Mouse (Mus musculus) spleen, adult 2 months (tissue): ENCODE results near the gene Mtif3. TPM values are rescaled to one million over a fixed set of nuclear protein-coding genes. Genes with fewer than 3 reads are reported as not detected.

ENCODE experiments used
- DNase-seq, 2 experiments: peaks; one replicate each; pipeline versions ENCODE4 v3.0.0 to v3.0.0-alpha.2; 2012 to 2021; ENCODE audit warnings: low spot score in 2 of 2, low read depth in 1 of 2
- H3K27ac ChIP-seq: fragments of 200-500 bp; 2 replicates; pipeline ENCODE4 v1.5.1; 2012; ENCODE audit warnings: low read length, inconsistent platforms; ENCODE audit not compliant: insufficient read depth
- H3K27me3 ChIP-seq: fragments of 200-500 bp; 2 replicates; pipeline ENCODE4 v1.6.1; 2012; ENCODE audit warnings: mild to moderate bottlenecking, moderate library complexity, low read length, inconsistent platforms; ENCODE audit not compliant: control insufficient read depth, insufficient read depth
- H3K36me3 ChIP-seq: fragments of 200-500 bp; 2 replicates; pipeline ENCODE4 v1.6.1; 2012; ENCODE audit warnings: mild to moderate bottlenecking, low read length, inconsistent platforms; ENCODE audit not compliant: control insufficient read depth, insufficient read depth
- H3K4me1 ChIP-seq: fragments of 200-500 bp; 2 replicates; pipeline ENCODE4 v1.6.1; 2011; ENCODE audit warnings: inconsistent platforms; ENCODE audit not compliant: control insufficient read depth, insufficient read depth, insufficient read length
- H3K4me3 ChIP-seq: fragments of 200-500 bp; 2 replicates; pipeline ENCODE4 v1.5.1; 2011; ENCODE audit warnings: mild to moderate bottlenecking, inconsistent platforms; ENCODE audit not compliant: insufficient read depth, insufficient read length; ENCODE audit errors: extremely low read depth
- CTCF ChIP-seq: fragments of 200-500 bp; IDR thresholded peaks from 2 replicates; pipeline ENCODE4 v1.5.1; 2011; ENCODE audit warnings: mild to moderate bottlenecking, inconsistent platforms; ENCODE audit not compliant: insufficient read depth, insufficient read length, insufficient replicate concordance; ENCODE audit errors: extremely low read depth
- POLR2A ChIP-seq: fragments of 200-500 bp; IDR thresholded peaks from 2 replicates; pipeline ENCODE4 v1.6.1; 2011; ENCODE audit warnings: low read depth, low read length, inconsistent platforms
- WGBS: fragments of 180-500 bp; shearing (Covaris S2); methylation state at CpG from one replicate; pipeline ENCODE4 v1.1.7; 2018; 5-methylcytosine and 5-hydroxymethylcytosine counted together
- polyA plus RNA-seq: library from polyadenylated mRNA; depleted of rRNA; stranded (reverse); fragments of >200 nt; gene quantifications from 2 replicates; pipeline ENCODE4 v1.2.3, GENCODE M21; 2012

The Mtif3 gene
- polyA plus RNA-seq, 1 experiment = 6.7 TPM

DNA sequence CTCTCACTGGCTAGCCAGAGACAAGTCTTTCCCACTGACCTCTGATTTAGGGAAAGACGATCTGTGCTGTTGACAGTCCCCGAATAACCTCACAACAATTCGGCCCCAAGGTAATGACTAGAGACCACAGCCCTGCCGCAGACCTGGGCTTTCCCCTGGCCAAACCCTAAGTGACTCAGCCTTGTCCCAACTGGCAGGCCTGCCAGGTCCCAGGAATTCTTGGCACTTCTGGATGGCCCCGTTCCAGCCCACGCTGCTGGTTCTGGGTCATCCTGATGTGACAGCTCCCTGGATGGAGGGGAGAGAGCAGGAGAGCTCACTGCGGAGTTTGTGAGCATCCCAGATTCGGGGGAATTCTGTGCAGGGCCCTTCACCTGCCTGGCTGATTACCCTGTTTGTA is 29.9 kb upstream of the Mtif3 start:
- no peaks in the 10 kb centered on the region for H3K27me3 ChIP-seq
- no peaks in the 10 kb centered on the region for H3K4me1 ChIP-seq
- WGBS = 68% methylated on average over 8 of the region's 8 CpGs
- DNase-seq = no peak
- no peak overlapping the region for H3K4me3 ChIP-seq
- H3K27ac ChIP-seq = no peak overlapping the region
- no peaks in the 10 kb centered on the region for H3K36me3 ChIP-seq
- no peak for TF ChIP-seq CTCF

DNA sequence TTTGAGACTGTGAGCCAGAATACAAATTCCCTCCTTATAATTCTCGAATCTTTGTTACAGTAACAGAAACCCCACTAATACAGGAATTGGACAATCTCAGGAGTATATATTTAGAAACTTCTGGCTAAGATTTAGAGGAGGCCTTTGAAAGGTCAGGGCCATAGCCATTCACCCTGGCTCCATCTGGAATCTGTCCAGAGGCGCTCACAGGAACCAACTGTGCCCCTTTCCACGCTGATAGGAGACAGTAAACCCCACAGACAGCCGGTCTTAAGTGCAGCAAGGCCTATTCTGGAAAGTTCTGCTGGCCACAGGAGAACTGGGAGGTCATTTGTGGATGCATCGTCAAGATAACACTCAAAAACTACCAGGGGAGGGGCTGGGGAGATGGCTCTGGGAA is 25.5 kb upstream of the Mtif3 start:
- H3K27me3 ChIP-seq = no peaks in the 10 kb centered on the region
- WGBS = 62% methylated on average over 5 of the region's 5 CpGs
- no peak for TF ChIP-seq POLR2A
- no peak for TF ChIP-seq CTCF

DNA sequence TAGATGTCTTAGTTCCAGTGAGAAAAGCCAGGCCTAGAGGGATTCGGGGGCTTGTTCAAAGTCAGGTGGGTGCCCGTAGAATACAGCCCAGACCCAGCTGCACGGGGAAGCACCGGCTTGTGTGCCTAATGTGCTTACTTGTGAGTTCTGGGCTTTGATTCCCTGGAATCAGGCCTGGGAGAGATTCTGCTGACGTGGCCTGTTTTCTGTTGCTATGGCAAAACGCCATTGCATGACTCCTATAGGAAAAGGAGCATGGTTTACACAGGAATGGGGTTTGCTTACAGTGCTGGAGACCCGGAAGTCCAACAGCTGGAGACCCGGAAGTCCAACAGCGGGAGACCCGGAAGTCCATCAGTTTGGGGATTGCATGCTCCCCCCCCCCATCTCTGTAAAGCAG is 24.0 kb upstream of the Mtif3 start:
- no peak for DNase-seq

More for the DNA sequence above, 25.5 kb upstream of the Mtif3 start:
- DNase-seq = no peak
- H3K27ac ChIP-seq = no peak overlapping the region
- H3K4me1 ChIP-seq = no peaks in the 10 kb centered on the region
- H3K36me3 ChIP-seq = no peaks in the 10 kb centered on the region
- H3K4me3 ChIP-seq = no peak overlapping the region

DNA sequence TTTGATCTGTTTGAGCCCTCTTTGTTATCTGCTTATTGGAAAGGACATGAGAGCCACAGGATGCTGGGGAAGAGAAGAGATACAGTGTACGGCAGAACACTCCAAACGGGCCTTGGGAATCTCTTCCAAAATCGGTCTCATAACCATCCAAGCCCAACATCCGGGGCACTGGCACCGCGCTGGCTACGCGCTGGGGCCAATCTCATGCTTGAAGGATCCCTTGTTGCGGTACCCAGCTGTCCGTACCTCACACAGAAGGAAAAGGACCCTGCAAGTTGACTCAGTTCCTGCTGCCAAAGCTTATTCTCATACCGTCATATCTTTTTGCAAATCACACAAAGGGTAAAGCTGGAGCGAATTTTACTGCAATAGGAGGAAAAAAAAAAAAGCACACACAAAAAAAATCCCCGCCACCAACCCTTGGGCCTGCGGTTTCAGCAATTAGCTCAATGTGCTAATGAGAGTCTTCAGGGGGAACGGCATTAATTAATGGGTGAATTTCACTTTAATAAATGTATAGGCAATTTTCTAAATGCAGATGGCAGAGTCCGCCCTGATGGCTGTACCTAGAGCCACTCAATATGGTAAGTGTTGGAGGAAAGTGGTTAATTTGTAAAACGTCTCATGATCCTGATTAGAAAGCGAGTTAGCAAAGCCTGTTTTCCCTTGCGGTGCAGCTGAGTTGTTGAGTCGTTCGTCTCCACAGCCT is 22.3 kb upstream of the Mtif3 start:
- 74% methylated on average over 21 of the region's 21 CpGs for WGBS
- no peak overlapping the region for H3K27ac ChIP-seq
- DNase-seq = no peak
- H3K36me3 ChIP-seq = no peaks in the 10 kb centered on the region
- no peaks in the 10 kb centered on the region for H3K4me1 ChIP-seq
- TF ChIP-seq CTCF (no peak), POLR2A (no peak)
- no peak overlapping the region for H3K4me3 ChIP-seq
- no peaks in the 10 kb centered on the region for H3K27me3 ChIP-seq

More for the DNA sequence above, 24.0 kb upstream of the Mtif3 start:
- 89% methylated on average over 10 of the region's 10 CpGs for WGBS
- Histone ChIP-seq H3K27ac (no peak overlapping the region), H3K4me3 (no peak overlapping the region), H3K36me3 (no peaks in the 10 kb centered on the region), H3K27me3 (no peaks in the 10 kb centered on the region), H3K4me1 (no peaks in the 10 kb centered on the region)
- TF ChIP-seq CTCF (no peak), POLR2A (no peak)

DNA sequence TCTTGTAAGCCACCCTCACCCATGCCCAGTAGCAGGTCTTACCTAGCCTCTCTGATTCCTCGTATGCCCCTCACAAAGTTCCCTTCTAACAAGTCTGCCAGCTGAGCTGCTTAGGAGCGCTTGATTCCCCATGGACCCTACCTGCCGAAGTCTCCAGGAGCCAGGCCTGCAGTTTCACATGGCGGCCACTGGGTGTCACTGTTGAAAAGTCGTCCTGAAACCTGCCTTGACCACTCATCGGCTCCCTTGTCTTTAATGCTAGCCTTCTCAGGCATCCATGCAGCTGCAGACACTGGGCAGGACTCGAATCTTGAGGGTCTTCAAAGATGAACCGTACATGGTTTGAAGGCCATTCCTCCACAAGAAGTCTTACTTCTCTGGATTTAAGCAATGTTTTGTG is 19.6 kb upstream of the Mtif3 start:
- WGBS = 11% methylated on average over 8 of the region's 8 CpGs
- Histone ChIP-seq H3K4me1 (no peaks in the 10 kb centered on the region), H3K4me3 (no peak overlapping the region), H3K27me3 (no peaks in the 10 kb centered on the region), H3K27ac (no peak overlapping the region), H3K36me3 (no peaks in the 10 kb centered on the region)
- DNase-seq = peak in 1 of 2 experiments; percentile 48
- TF ChIP-seq POLR2A = no peak
- peak; percentile 91 for TF ChIP-seq CTCF

DNA sequence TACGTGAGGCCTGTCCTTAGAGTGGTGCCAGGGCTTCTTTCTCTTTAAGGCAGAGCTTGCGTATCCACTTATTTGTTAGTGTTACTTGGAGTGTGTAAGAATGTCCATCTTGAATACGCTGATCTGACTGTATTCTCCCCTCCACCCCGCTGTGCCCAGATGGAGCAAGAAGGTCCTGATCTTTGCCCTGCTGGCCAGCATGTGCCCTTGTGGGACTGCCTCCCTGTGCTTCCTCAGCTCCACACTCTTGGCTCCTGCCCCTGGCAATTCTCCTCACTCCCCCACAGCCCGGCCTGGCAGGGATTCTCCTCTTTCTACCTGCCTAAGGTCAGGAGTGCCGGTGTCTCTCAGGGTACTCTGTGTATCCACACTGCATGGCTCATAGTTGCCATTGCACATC is 17.8 kb upstream of the Mtif3 start:
- 92% methylated on average over 6 of the region's 6 CpGs for WGBS
- H3K4me3 ChIP-seq = no peak overlapping the region
- no peaks in the 10 kb centered on the region for H3K4me1 ChIP-seq
- no peak for DNase-seq
- H3K36me3 ChIP-seq = no peaks in the 10 kb centered on the region
- TF ChIP-seq CTCF = no peak
- no peak for TF ChIP-seq POLR2A
- no peaks in the 10 kb centered on the region for H3K27me3 ChIP-seq
- no peak overlapping the region for H3K27ac ChIP-seq

DNA sequence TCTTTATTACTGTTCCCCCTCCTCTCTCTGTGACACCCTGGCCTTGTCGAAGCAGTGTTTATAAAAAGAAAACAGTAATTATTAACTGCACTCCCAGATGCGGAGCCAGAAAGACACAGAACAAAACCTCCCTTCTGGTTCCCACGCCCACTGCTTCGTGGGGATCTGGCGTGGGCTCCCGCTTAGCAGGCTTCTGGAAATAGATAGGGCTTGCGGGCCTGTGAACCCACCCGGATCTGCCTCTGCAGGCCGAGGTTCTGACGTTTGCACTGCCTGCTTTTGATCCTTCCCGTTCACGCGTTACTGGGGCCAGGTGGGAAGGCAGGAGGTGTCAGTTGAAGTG is 11.2 kb upstream of the Mtif3 start:
- DNase-seq = no peak
- Histone ChIP-seq H3K4me1 (no peaks in the 10 kb centered on the region), H3K4me3 (no peak overlapping the region), H3K36me3 (no peaks in the 10 kb centered on the region), H3K27ac (no peak overlapping the region; the same call in 1 of the 2 replicates), H3K27me3 (no peaks in the 10 kb centered on the region)
- TF ChIP-seq CTCF = no peak
- WGBS = 73% methylated on average over 13 of the region's 13 CpGs
